Comparison of ENCODE assay signal across 14 mouse cellular contexts in genomic region chr4:40156582-40157499, GRCm38 (mm10). TPM values are rescaled to one million over a fixed set of nuclear protein-coding genes. Genes with fewer than 3 reads are reported as not detected.
A peak's percentile ranks its signal among the peaks of the same experiment; 100 is the strongest.
DNase-seq lines count a peak whose midpoint lies in the region; ATAC-seq and TF ChIP-seq lines count a peak whose summit lies in the region.
"Had no signal": no experiment of that assay in that cellular context is flagged by ENCODE, and none has a peak within 500 bp of the region (broad histone marks: within the 10 kb centered on the region; RNA-seq: fewer than 3 reads in every experiment).

No protein-coding gene starts in this region.

- 69% methylated on average over 18 of the region's 18 CpGs for WGBS in heart, embryonic 11.5 days (ENCODE audit: insufficient replicate concordance)
- WGBS in lung, postnatal 0 days, result 47% methylated on average over 18 of the region's 18 CpGs
- 62% methylated on average over 18 of the region's 18 CpGs for WGBS in liver, embryonic 15.5 days (ENCODE audit: insufficient replicate concordance)
- 67% methylated on average over 18 of the region's 18 CpGs for WGBS in midbrain, embryonic 13.5 days

- TF ChIP-seq EP300 in lung, postnatal 0 days (IDR thresholded peaks at IDR 0.05), result no peak

- no peaks in the 10 kb centered on the region for H3K27me3 ChIP-seq in heart, embryonic 11.5 days (ENCODE audit: control insufficient read depth, insufficient read depth, low read length)
- no peaks in the 10 kb centered on the region for H3K27me3 ChIP-seq in lung, postnatal 0 days (replicated peaks; ENCODE audit: insufficient read depth, low read length)
- no peaks in the 10 kb centered on the region for H3K27me3 ChIP-seq in liver, embryonic 15.5 days
- no peaks in the 10 kb centered on the region for H3K27me3 ChIP-seq in midbrain, embryonic 13.5 days
- H3K27me3 ChIP-seq: hindbrain, embryonic 12.5 days; midbrain, embryonic 12.5 days had no signal

- TF ChIP-seq CTCF in lung, postnatal 0 days (IDR thresholded peaks at IDR 0.05), result no peak

- DNase-seq in heart, adult 11 months, result peak; percentile 82
- DNase-seq in lung, postnatal 0 days (ENCODE audit: low spot score), result peak; percentile 70
- DNase-seq in lung, postnatal 14 days, result no peak
- DNase-seq in heart, adult 18-20 months, result no peak
- no peak for DNase-seq in spleen, postnatal 10 days (ENCODE audit: low spot score in 2 of 2)
- DNase-seq: cerebellum, adult 2 months; layer of hippocampus, adult 9-11 months; thymus, postnatal 4 days had no signal

- 0 out of 2 replicates have a peak, but pooled peaks cover 3% of the 10 kb centered on the region for H3K9me3 ChIP-seq in heart, embryonic 11.5 days (replicated peaks; ENCODE audit: control insufficient read depth, low read length)
- H3K9me3 ChIP-seq in lung, postnatal 0 days (ENCODE audit: low read length), result no peaks in the 10 kb centered on the region
- no peaks in the 10 kb centered on the region for H3K9me3 ChIP-seq in liver, embryonic 15.5 days (replicated peaks)
- H3K9me3 ChIP-seq in midbrain, embryonic 13.5 days, result 0 out of 2 replicates have a peak, but pooled peaks cover 4% of the 10 kb centered on the region

- no peak overlapping the region for H3K4me3 ChIP-seq in heart, embryonic 11.5 days (ENCODE audit: low read depth, low read length)
- H3K4me3 ChIP-seq in lung, postnatal 0 days (ENCODE audit: low read depth, low read length), result no peak overlapping the region
- H3K4me3 ChIP-seq in liver, embryonic 15.5 days (replicated peaks), result no peak overlapping the region
- no peak overlapping the region for H3K4me3 ChIP-seq in midbrain, embryonic 13.5 days (replicated peaks)
- H3K4me3 ChIP-seq: hindbrain, embryonic 12.5 days; midbrain, embryonic 12.5 days had no signal

- no peak overlapping the region for H3K27ac ChIP-seq in heart, embryonic 11.5 days (ENCODE audit: low read depth, low read length)
- H3K27ac ChIP-seq in lung, postnatal 0 days (ENCODE audit: low read length), result peak overlapping the region; percentile 69
- H3K27ac ChIP-seq in liver, embryonic 15.5 days (replicated peaks), result peak overlapping the region; percentile 69
- no peak overlapping the region for H3K27ac ChIP-seq in midbrain, embryonic 13.5 days
- H3K27ac ChIP-seq: hindbrain, embryonic 12.5 days; midbrain, embryonic 12.5 days had no signal

- H3K4me2 ChIP-seq in heart, embryonic 11.5 days, result no peak overlapping the region
- peak overlapping the region; percentile 22 for H3K4me2 ChIP-seq in lung, postnatal 0 days (replicated peaks; ENCODE audit: low read depth, low read length)
- no peak overlapping the region for H3K4me2 ChIP-seq in liver, embryonic 15.5 days
- H3K4me2 ChIP-seq in midbrain, embryonic 13.5 days (replicated peaks), result no peak overlapping the region
- H3K4me2 ChIP-seq: hindbrain, embryonic 12.5 days; midbrain, embryonic 12.5 days had no signal

- no peaks in the 10 kb centered on the region for H3K36me3 ChIP-seq in heart, embryonic 11.5 days (ENCODE audit: control insufficient read depth, insufficient read depth, low read length)
- H3K36me3 ChIP-seq in lung, postnatal 0 days (ENCODE audit: insufficient read depth, low read length), result no peaks in the 10 kb centered on the region
- 0 out of 2 replicates have a peak, but pooled peaks cover 4% of the 10 kb centered on the region for H3K36me3 ChIP-seq in liver, embryonic 15.5 days (replicated peaks)
- H3K36me3 ChIP-seq in midbrain, embryonic 13.5 days, result no peaks in the 10 kb centered on the region
- H3K36me3 ChIP-seq: hindbrain, embryonic 12.5 days had no signal

- no peak overlapping the region for H3K9ac ChIP-seq in heart, embryonic 11.5 days (ENCODE audit: low read depth, low read length)
- no peak overlapping the region for H3K9ac ChIP-seq in lung, postnatal 0 days (replicated peaks; ENCODE audit: low read depth)
- H3K9ac ChIP-seq in liver, embryonic 15.5 days, result no peak overlapping the region
- no peak overlapping the region for H3K9ac ChIP-seq in midbrain, embryonic 13.5 days (replicated peaks)
- H3K9ac ChIP-seq: hindbrain, embryonic 12.5 days; midbrain, embryonic 12.5 days had no signal

- no peak for ATAC-seq in heart, embryonic 11.5 days (replicated peaks; ENCODE audit: insufficient number of reproducible peaks, low FRiP score, low TSS enrichment)
- ATAC-seq in lung, postnatal 0 days, result peak; percentile 64
- ATAC-seq in liver, embryonic 15.5 days (ENCODE audit: insufficient read depth), result peak; percentile 50
- no peak for ATAC-seq in midbrain, embryonic 13.5 days
- ATAC-seq: forebrain, embryonic 16.5 days had no signal

- H3K4me1 ChIP-seq in heart, embryonic 11.5 days (ENCODE audit: control insufficient read depth, insufficient read depth, low read length), result peaks cover 13% of the 10 kb centered on the region; the same call in 1 of the 2 replicates
- peaks cover 25% of the 10 kb centered on the region; the same call in 1 of the 2 replicates for H3K4me1 ChIP-seq in lung, postnatal 0 days (ENCODE audit: insufficient read depth, low read depth, low read length)
- H3K4me1 ChIP-seq in liver, embryonic 15.5 days (replicated peaks), result peaks cover 38% of the 10 kb centered on the region
- H3K4me1 ChIP-seq in midbrain, embryonic 13.5 days (replicated peaks), result peaks cover 11% of the 10 kb centered on the region; the same call in 1 of the 2 replicates

RNA-seq across cellular contexts. Expression of gene Aco1, which starts 14.0 kb away (rescaled TPM):
- polyA plus RNA-seq in heart, embryonic 11.5 days (2014; fragmentation: Nextera tagmentation; extraction: Ambion mirVana), result 32.1 and 33.0 TPM in 2 replicates
- polyA plus RNA-seq in lung, postnatal 0 days (2015; fragmentation: Nextera tagmentation; extraction: Ambion mirVana), result 38.0 and 46.0 TPM in 2 replicates
- 34.1 and 43.6 TPM in 2 replicates for polyA plus RNA-seq in liver, embryonic 15.5 days (2015; fragmentation: Nextera tagmentation; extraction: Ambion mirVana)
- polyA plus RNA-seq in midbrain, embryonic 13.5 days (2015; fragmentation: Nextera tagmentation; extraction: Ambion mirVana), result 45.3 and 46.6 TPM in 2 replicates
- 10 to 100 TPM; 28.6 to 34.8 TPM for total RNA-seq in heart, adult 18-20 months (2021)

Comparison
In these comparisons a context has a peak if more than half of its experiments do, and no peak if none do; other contexts are left out.
1. DNase-seq: peak in heart, adult 11 months (single experiment) and lung, postnatal 0 days (single experiment); none in lung, postnatal 14 days (single experiment), heart, adult 18-20 months (0 of 2) and spleen, postnatal 10 days (0 of 2).
2. ATAC-seq: peak in lung, postnatal 0 days (single experiment) and liver, embryonic 15.5 days (single experiment); none in heart, embryonic 11.5 days (single experiment) and midbrain, embryonic 13.5 days (single experiment).
3. H3K27ac ChIP-seq: peak in lung, postnatal 0 days (single experiment) and liver, embryonic 15.5 days (single experiment); none in heart, embryonic 11.5 days (single experiment) and midbrain, embryonic 13.5 days (single experiment).